Mouse (Mus musculus) yolk sac, embryonic 10.5 days (tissue): Measurements from ENCODE around the gene Spg11.

Experiments
- DNase-seq: peaks from one replicate; pipeline ENCODE4 v3.0.0-alpha.2; 2017; ENCODE audit warnings: low spot score

The Spg11 gene

GRCm38 (mm10) chr2:122117961-122118958, at the start of gene Spg11:
Gene Spg11, minus strand, starts transcription at chr2:122118386.
- DNase-seq = peak; percentile 98

- DNase-seq = no peak
Measured at GRCm38 (mm10) chr2:122164293-122164692, 46.1 kb upstream of the Spg11 start.

- DNase-seq = no peak
Measured at GRCm38 (mm10) chr2:122163430-122164195, 45.4 kb upstream of the Spg11 start.

GRCm38 (mm10) chr2:122162529-122162928, 44.3 kb upstream of the Spg11 start:
- DNase-seq = no peak

GRCm38 (mm10) chr2:122161542-122161941, 43.4 kb upstream of the Spg11 start:
- DNase-seq = no peak

GRCm38 (mm10) chr2:122160680-122161079, 42.5 kb upstream of the Spg11 start, which contains the start of gene Trim69:
Gene Trim69, plus strand, starts transcription at chr2:122160700.
- DNase-seq = peak; percentile 62

- no peak for DNase-seq
Measured at GRCm38 (mm10) chr2:122159667-122160066, 41.5 kb upstream of the Spg11 start.

GRCm38 (mm10) chr2:122158362-122158802, 40.2 kb upstream of the Spg11 start:
- DNase-seq = peak; percentile 78

- no peak for DNase-seq
Measured at GRCm38 (mm10) chr2:122157561-122157960, 39.4 kb upstream of the Spg11 start.

- DNase-seq = no peak
Measured at GRCm38 (mm10) chr2:122156051-122156700, 38.0 kb upstream of the Spg11 start.

- DNase-seq = no peak
Measured at GRCm38 (mm10) chr2:122155292-122155691, 37.1 kb upstream of the Spg11 start.

- no peak for DNase-seq
Measured at GRCm38 (mm10) chr2:122154479-122154878, 36.3 kb upstream of the Spg11 start.

GRCm38 (mm10) chr2:122153681-122154365, 35.6 kb upstream of the Spg11 start:
- no peak for DNase-seq

GRCm38 (mm10) chr2:122152850-122153249, 34.7 kb upstream of the Spg11 start:
- no peak for DNase-seq

GRCm38 (mm10) chr2:122151221-122151620, 33.0 kb upstream of the Spg11 start:
- no peak for DNase-seq

GRCm38 (mm10) chr2:122149716-122150115, 31.5 kb upstream of the Spg11 start:
- DNase-seq = no peak

- no peak for DNase-seq
Measured at GRCm38 (mm10) chr2:122149316-122149715, 31.1 kb upstream of the Spg11 start.

- no peak for DNase-seq
Measured at GRCm38 (mm10) chr2:122148242-122148917, 30.2 kb upstream of the Spg11 start.

GRCm38 (mm10) chr2:122147508-122148241, 29.5 kb upstream of the Spg11 start, which contains the start of gene B2m:
Gene B2m, plus strand, starts transcription at chr2:122147686.
- DNase-seq = peak; percentile 90

- DNase-seq = no peak
Measured at GRCm38 (mm10) chr2:122146687-122147086, 28.5 kb upstream of the Spg11 start.
